Mouse (Mus musculus): Measurements from ENCODE around the gene Myo1e. TPM values are rescaled to one million over a fixed set of nuclear protein-coding genes. Genes with fewer than 3 reads are reported as not detected.

The Myo1e gene
- 13.3 and 14.4 TPM in 2 replicates for polyA plus RNA-seq (2016; fragmentation: Nextera tagmentation; extraction: Ambion mirVana)

GRCm38 (mm10) chr9:70207151-70207831 lies at the start of gene Myo1e:
Gene Myo1e, plus strand, starts transcription at chr9:70207350.
- peak within 1 kb of the TSS; percentile 79 for H3K4me3 ChIP-seq
- DNase-seq (ENCODE audit: low spot score), result peak; percentile 95
- H3K27me3 ChIP-seq (ENCODE audit: insufficient read depth, poor library complexity, severe bottlenecking), result peaks cover 8% of the 10 kb centered on the region; the same call in 1 of the 2 replicates
- no peaks in the 10 kb centered on the region for H3K36me3 ChIP-seq
- H3K4me1 ChIP-seq, result peaks cover 19% of the 10 kb centered on the region; the same call in 1 of the 2 replicates
- WGBS, result under 1% methylated on average over 43 of the region's 43 CpGs
- no peaks in the 10 kb centered on the region for H3K9me3 ChIP-seq
- peak within 1 kb of the TSS; percentile 92 for H3K27ac ChIP-seq

- Histone ChIP-seq H3K4me3 (no peak overlapping the region), H3K36me3 (no peaks in the 10 kb centered on the region), H3K27ac (no peak overlapping the region), H3K4me1 (no peaks in the 10 kb centered on the region), H3K27me3 (ENCODE audit: insufficient read depth, poor library complexity, severe bottlenecking) (no peaks in the 10 kb centered on the region), H3K9me3 (no peaks in the 10 kb centered on the region)
- WGBS, result 72% methylated on average over 10 of the region's 10 CpGs
- DNase-seq (ENCODE audit: low spot score), result no peak
Observed at GRCm38 (mm10) chr9:70160071-70160470, 47.1 kb upstream of the Myo1e start.

DNA sequence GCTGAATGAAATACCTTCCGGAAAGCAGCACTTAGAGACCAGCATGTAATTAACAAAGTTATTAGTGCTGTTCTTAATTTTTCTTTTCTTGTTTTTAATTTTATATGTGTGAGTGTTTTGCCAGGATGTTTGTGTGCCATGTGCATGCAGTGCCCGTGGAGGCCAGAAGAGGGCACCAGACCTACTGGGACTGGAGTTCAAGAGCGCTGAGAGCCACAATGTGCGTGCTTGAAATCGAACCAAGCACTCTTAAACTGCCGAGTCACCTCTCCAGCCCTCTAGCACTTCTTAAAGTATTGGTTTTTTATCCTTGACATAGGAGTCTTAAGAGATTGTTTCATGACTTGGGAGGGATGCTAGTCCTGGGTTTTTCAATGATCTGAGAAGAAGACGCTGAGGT lies 38.2 kb upstream of the Myo1e start:
- no peak for DNase-seq (ENCODE audit: low spot score)
- 83% methylated on average over 7 of the region's 7 CpGs for WGBS
- no peak overlapping the region for H3K4me3 ChIP-seq
- H3K9me3 ChIP-seq, result 0 out of 2 replicates have a peak, but pooled peaks cover 2% of the 10 kb centered on the region
- no peaks in the 10 kb centered on the region for H3K4me1 ChIP-seq
- H3K27me3 ChIP-seq (ENCODE audit: insufficient read depth, poor library complexity, severe bottlenecking), result no peaks in the 10 kb centered on the region
- H3K27ac ChIP-seq, result no peak overlapping the region
- no peaks in the 10 kb centered on the region for H3K36me3 ChIP-seq

DNA sequence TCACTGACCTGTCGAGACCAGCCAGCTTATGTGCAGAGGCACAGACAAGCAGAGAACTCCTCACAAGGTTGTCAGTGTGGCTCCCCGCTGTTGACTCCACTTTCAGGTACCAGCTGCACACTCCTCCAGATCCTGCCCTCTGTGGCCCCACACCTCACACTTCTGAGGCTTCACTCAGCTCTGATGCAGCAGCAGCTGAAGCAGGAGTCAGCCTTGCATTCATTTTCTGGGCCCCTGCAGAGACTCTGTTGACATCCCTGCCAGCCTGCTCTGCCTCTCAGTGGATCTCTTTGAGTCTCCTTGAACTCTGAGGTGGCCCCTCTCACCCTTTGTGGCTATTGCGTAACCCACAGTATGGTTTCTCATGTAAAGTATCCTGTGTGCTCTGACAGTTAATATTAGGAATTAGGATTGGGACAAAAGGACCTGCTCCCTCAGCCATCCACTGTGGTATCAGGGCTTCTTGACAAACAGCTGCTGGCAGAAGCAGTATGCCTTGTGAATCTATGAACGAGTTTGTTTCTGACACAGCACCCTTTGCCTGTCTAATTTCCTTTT lies 32.8 kb upstream of the Myo1e start:
- Histone ChIP-seq H3K36me3 (no peaks in the 10 kb centered on the region), H3K27ac (no peak overlapping the region), H3K27me3 (ENCODE audit: insufficient read depth, poor library complexity, severe bottlenecking) (no peaks in the 10 kb centered on the region), H3K9me3 (no peaks in the 10 kb centered on the region), H3K4me1 (no peaks in the 10 kb centered on the region), H3K4me3 (no peak overlapping the region)
- no peak for DNase-seq (ENCODE audit: low spot score)
- 62% methylated on average over 4 of the region's 4 CpGs for WGBS

- no peak overlapping the region for H3K27ac ChIP-seq
Observed at GRCm38 (mm10) chr9:70174896-70175295, 32.3 kb upstream of the Myo1e start.

GRCm38 (mm10) chr9:70176291-70176690 lies 30.9 kb upstream of the Myo1e start:
- Histone ChIP-seq H3K36me3 (no peaks in the 10 kb centered on the region), H3K9me3 (no peaks in the 10 kb centered on the region), H3K4me3 (no peak overlapping the region), H3K27me3 (ENCODE audit: insufficient read depth, poor library complexity, severe bottlenecking) (no peaks in the 10 kb centered on the region), H3K4me1 (no peaks in the 10 kb centered on the region), H3K27ac (no peak overlapping the region)
- no peak for DNase-seq (ENCODE audit: low spot score)
- WGBS, result 77% methylated on average over 3 of the region's 3 CpGs

More at GRCm38 (mm10) chr9:70174896-70175295, 32.3 kb upstream of the Myo1e start:
- 58% methylated on average over 6 of the region's 6 CpGs for WGBS
- no peaks in the 10 kb centered on the region for H3K4me1 ChIP-seq
- no peaks in the 10 kb centered on the region for H3K9me3 ChIP-seq
- no peaks in the 10 kb centered on the region for H3K36me3 ChIP-seq
- no peak for DNase-seq (ENCODE audit: low spot score)
- H3K4me3 ChIP-seq, result no peak overlapping the region
- H3K27me3 ChIP-seq (ENCODE audit: insufficient read depth, poor library complexity, severe bottlenecking), result no peaks in the 10 kb centered on the region

DNA sequence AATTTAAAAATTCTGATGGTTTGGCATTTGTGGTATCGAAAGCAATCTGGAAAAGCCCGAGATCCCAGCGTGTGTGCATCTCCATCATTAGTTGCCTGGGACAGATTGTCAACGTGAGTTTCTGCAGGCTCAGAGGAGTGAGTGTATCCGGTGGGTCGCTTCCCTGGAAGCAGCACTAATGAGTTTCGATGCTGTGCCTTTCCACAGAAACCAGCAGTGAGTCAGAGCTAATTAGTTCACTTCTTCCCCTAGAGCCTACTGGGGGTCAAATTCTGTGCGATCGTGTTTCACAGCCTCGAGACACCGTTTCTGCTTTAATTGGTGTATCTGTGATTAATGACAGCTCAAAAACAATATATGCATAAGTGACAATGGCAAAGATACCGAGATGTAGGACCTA lies 25.4 kb upstream of the Myo1e start:
- Histone ChIP-seq H3K4me1 (no peaks in the 10 kb centered on the region), H3K4me3 (no peak overlapping the region), H3K27me3 (ENCODE audit: insufficient read depth, poor library complexity, severe bottlenecking) (no peaks in the 10 kb centered on the region), H3K36me3 (no peaks in the 10 kb centered on the region), H3K9me3 (no peaks in the 10 kb centered on the region), H3K27ac (no peak overlapping the region)
- WGBS, result 77% methylated on average over 12 of the region's 12 CpGs
- DNase-seq (ENCODE audit: low spot score), result no peak

DNA sequence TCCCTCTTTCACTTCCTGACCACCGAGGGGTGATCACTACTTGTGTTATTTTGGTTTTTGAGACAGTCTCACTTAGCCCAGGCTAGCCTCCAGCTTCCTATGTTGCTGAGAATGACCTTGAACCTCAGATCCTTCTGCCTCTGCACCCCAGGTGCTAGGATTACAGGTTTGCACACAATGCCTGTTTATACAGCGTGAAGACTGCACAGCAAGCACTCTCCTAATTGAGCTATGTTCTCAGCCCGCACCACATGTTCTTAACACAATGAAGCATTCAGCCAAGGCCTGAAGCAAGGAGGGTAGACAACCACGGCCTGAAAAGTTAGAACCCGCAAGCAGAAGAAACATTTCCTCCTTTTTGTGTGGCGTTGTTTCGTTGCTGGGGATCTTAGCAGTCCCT lies 24.5 kb upstream of the Myo1e start:
- Histone ChIP-seq H3K36me3 (no peaks in the 10 kb centered on the region), H3K4me1 (no peaks in the 10 kb centered on the region), H3K4me3 (no peak overlapping the region), H3K27ac (no peak overlapping the region), H3K27me3 (ENCODE audit: insufficient read depth, poor library complexity, severe bottlenecking) (no peaks in the 10 kb centered on the region), H3K9me3 (no peaks in the 10 kb centered on the region)
- DNase-seq (ENCODE audit: low spot score), result no peak
- WGBS, result 71% methylated on average over 7 of the region's 7 CpGs

- no peaks in the 10 kb centered on the region for H3K36me3 ChIP-seq
- H3K27me3 ChIP-seq (ENCODE audit: insufficient read depth, poor library complexity, severe bottlenecking), result no peaks in the 10 kb centered on the region
- no peak for DNase-seq (ENCODE audit: low spot score)
- 83% methylated on average over 5 of the region's 5 CpGs for WGBS
- peaks cover 3% of the 10 kb centered on the region; the same call in 1 of the 2 replicates for H3K4me1 ChIP-seq
- no peak overlapping the region for H3K4me3 ChIP-seq
- no peaks in the 10 kb centered on the region for H3K9me3 ChIP-seq
- H3K27ac ChIP-seq, result no peak overlapping the region
Observed at GRCm38 (mm10) chr9:70192336-70192735, 14.8 kb upstream of the Myo1e start.

- Histone ChIP-seq H3K27me3 (ENCODE audit: insufficient read depth, poor library complexity, severe bottlenecking) (no peaks in the 10 kb centered on the region), H3K4me3 (no peak overlapping the region), H3K27ac (no peak overlapping the region), H3K36me3 (no peaks in the 10 kb centered on the region), H3K9me3 (no peaks in the 10 kb centered on the region), H3K4me1 (peaks cover 3% of the 10 kb centered on the region; the same call in 1 of the 2 replicates)
- no peak for DNase-seq (ENCODE audit: low spot score)
- WGBS, result 79% methylated on average over 11 of the region's 11 CpGs
Observed at GRCm38 (mm10) chr9:70194622-70195021, 12.5 kb upstream of the Myo1e start.

DNA sequence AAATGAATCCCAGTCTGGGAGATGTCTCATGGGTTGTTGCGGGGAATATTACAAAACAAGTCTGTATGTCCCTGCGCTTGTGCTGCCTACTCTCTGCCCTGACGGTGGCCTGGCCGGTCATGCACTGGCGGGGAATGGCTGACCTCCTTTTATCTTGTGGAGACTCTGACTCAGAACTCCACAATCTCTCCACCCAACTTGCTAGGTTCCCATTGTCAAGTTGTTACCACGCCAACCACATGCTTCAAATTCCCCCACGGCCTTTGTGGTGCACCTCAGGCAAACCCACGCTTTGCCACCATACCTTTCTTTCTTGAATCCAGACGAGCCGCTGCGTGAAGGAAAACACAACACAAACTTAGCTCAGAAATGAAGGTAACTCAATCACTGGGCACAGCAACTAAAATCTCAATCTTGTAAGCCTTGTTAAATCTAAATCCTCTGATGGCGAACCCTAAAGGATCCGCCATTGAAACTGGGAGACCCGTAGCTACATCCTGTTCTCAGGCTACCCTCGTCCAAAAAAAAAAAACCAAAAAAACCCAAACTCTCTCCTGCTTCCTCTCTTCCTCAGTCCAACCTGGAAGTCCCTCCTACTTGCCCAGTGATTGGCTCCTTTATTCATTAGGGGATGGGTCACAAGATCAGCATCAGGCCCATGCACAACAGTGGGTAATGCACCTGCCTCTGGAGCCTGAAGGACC lies 10.0 kb upstream of the Myo1e start:
- Histone ChIP-seq H3K4me3 (no peak overlapping the region), H3K36me3 (no peaks in the 10 kb centered on the region), H3K4me1 (peaks cover 3% of the 10 kb centered on the region; the same call in 1 of the 2 replicates), H3K27me3 (ENCODE audit: insufficient read depth, poor library complexity, severe bottlenecking) (no peaks in the 10 kb centered on the region), H3K27ac (no peak overlapping the region), H3K9me3 (no peaks in the 10 kb centered on the region)
- 54% methylated on average over 15 of the region's 15 CpGs for WGBS
- DNase-seq (ENCODE audit: low spot score), result no peak

DNA sequence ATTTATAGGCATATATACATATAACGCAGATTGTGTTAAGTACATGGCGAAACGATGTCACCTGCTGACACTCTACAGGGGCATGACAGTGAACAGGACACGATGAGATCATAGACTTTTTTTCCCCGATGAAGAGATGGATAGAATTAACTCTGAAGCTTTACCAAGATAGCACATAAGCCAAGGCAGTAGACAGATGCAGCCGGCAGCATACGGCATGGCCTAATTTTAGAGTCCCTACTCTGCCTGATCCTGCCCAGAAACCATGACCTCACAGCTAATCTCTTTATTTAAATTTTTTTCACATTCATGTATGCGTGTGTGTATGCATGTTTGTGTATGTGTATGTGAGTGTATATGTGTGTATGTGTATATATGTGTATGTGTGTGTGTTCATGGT lies 9.2 kb upstream of the Myo1e start:
- H3K4me1 ChIP-seq, result peaks cover 3% of the 10 kb centered on the region; the same call in 1 of the 2 replicates
- no peaks in the 10 kb centered on the region for H3K27me3 ChIP-seq (ENCODE audit: insufficient read depth, poor library complexity, severe bottlenecking)
- H3K36me3 ChIP-seq, result no peaks in the 10 kb centered on the region
- no peak overlapping the region for H3K27ac ChIP-seq
- H3K4me3 ChIP-seq, result no peak overlapping the region
- 68% methylated on average over 8 of the region's 8 CpGs for WGBS
- no peaks in the 10 kb centered on the region for H3K9me3 ChIP-seq
- no peak for DNase-seq (ENCODE audit: low spot score)

DNA sequence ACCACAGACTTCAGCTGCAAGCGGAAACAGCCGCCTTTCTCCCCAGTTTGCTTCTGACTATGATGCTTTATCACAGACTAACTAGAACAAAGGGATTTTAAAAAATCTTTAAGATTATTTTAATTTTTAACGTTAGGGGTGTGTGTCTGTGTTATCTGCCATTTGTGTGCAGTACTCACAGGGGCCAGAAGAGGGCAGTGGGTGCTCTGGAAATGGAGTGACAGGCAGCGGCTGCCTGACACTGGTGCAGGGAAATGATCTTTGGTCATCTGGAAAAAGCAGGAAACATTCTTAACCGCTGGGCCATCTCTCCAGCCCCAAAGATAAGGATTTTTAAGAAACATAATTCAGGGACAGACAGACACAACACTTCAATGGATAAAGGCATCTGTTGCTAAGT lies 4.4 kb upstream of the Myo1e start:
- no peak for DNase-seq (ENCODE audit: low spot score)
- no peaks in the 10 kb centered on the region for H3K36me3 ChIP-seq
- no peak overlapping the region for H3K4me3 ChIP-seq

More for the DNA sequence above, 4.4 kb upstream of the Myo1e start:
- Histone ChIP-seq H3K9me3 (no peaks in the 10 kb centered on the region), H3K27ac (no peak overlapping the region), H3K4me1 (no peaks in the 10 kb centered on the region), H3K27me3 (ENCODE audit: insufficient read depth, poor library complexity, severe bottlenecking) (peaks cover 8% of the 10 kb centered on the region; the same call in 1 of the 2 replicates)
- WGBS, result 61% methylated on average over 5 of the region's 5 CpGs
